Mouse (Mus musculus) stomach, postnatal 0 days (tissue): ENCODE data around the gene Ccdc33.

Source experiments
- CTCF ChIP-seq: IDR thresholded peaks from 2 replicates; pipeline ENCODE4 v1.5.1; 2016; ENCODE audit warnings: antibody characterized with exemption, low read depth, mild to moderate bottlenecking, moderate library complexity
- EP300 ChIP-seq: optimal IDR thresholded peaks from 2 replicates; pipeline ENCODE3; 2016; ENCODE audit warnings: antibody characterized with exemption

GRCm38 (mm10) chr9:58065977-58066730, 52.5 kb downstream of the Ccdc33 start:
- peak; percentile 46 for TF ChIP-seq CTCF
- TF ChIP-seq EP300 = no peak
